Mouse (Mus musculus) right cerebral cortex, postnatal 4 days (tissue): Measurements from ENCODE around the gene Rab21.

Source experiments
- DNase-seq: peaks from one replicate; pipeline ENCODE4 v3.0.0-alpha.2; 2022

Gene Rab21

DNA sequence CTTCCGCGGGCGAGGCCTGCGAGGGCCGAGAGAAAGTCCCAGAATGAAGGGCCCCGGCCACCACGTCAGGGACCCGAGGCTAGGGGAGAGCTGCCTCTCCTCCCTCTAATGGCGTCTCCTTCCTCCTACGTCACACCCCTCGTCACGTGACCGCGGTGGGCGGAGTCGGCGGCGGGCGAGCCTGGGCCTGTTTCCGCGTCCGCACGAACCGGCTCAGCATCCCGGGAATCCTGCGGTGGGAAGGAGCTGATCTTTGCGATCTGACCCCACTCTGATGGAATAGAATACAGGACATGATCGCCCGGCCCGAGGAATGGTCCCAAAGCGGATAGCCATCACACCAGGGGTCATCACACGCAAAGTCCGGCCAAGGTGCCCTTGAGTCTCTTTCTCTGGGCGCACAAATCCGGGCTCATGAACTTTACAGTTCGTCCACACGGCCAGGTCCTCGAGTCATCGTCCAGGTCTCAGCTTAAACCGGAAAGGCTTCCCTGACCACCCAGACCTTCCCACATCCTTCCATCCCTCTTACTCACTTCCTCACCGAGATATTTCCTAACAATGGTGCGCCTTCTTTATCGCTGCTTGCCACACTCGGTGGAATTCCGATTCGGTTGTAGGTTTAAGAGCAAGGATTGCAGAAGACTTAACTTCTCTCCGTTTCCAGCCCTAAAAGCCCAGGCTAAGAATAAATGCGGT, at the start of gene Rab21:
TSS of gene Rab21 (minus strand) at position 122 of the 699 bp plus-strand sequence.
- DNase-seq = peak; percentile 99

DNA sequence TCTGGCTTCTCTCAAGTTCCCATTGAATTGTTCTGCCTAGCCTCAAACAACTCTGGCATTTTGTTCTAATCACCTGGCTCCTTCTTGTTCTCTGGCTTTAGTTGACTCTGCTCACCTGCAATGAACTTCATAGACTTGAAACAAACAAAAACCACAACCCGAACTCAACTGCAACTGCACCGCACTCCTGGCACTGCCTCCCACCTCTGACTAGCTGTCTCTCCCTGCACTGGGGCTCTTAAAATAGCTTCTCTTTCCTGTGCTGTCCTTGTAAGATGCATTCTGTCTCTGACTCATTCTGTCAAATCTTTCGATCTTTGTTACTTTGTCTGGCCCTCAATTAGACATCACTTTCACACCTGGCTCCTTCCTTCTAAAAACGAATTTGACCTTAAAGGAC, 47.8 kb upstream of the Rab21 start:
- no peak for DNase-seq

GRCm38 (mm10) chr10:115362623-115362964, 47.2 kb upstream of the Rab21 start:
- no peak for DNase-seq

DNA sequence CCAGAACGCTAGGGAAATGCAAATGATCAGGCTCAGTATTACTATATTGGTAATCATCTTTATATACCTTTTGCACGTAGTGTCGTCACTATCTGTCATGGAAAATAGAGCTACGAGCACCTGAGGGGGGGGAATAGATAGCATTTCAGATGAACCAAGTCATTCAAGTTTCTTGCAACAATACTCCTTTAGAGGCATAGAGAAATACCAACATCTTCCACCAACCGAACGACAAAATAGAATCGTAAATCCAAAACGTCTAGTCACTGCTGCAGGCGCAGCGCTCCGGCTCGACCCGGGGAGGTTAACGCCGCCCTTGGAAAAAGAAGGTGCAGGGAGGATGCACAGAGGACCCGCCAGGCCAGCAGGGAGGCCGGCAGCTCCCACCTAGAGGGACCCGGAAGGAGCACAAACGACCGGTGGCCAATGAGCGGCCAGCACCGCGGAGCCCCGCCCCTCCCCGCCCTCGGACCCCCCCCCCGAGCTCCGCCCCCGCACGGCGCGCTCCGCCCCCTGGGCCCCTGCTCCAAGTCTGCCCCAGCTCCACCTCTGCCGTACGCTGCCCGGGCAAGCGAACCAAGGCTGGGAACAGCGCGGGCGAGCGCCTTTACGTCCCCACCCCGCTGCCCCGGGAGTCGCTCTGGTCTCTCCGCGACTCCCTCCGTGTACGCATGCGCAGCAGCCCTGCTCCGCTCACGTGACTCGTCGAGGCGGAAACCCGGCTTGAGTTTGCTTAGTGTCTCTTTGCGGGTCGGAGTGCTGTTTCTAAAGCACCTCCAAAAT, 46.6 kb upstream of the Rab21 start, which contains the start of gene Tmem19:
TSS of gene Tmem19 (minus strand) at position 662 of the 783 bp plus-strand sequence.
- peak; percentile 97 for DNase-seq

GRCm38 (mm10) chr10:115359066-115359465, 43.7 kb upstream of the Rab21 start:
- DNase-seq = no peak

DNA sequence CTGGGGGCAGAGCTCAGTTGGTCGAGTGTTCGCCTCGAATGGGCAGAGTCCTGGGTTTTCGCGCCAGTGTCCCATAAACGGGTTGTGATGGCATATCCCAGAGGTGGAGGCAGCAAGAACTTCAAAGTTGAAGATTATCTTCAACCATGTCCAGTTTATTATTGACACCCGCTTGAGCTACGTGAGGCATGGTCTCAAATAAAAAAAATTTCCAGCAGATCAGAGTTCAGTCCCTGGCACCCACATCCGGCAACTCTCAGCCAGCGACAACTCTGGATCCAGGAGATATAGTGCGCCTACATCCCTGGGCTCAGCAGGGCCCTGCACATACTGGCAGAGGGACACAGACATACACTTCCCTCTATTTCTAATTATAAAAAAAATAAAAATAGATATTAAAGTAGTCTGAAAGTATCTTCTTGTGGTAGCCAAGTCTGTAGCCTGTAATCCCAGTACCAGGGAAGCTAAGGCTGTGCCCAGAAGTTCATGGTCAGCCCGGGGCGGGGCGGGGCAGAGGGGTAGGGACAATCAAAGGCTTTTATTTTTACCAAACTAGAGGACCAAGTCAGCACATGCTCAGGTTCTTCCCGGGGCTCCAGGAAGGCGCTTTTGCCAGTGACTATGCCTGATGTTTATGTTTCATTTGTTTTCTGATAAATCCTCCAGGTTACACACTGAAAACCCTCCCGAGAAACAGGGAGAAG, 43.0 kb upstream of the Rab21 start:
- no peak for DNase-seq

GRCm38 (mm10) chr10:115356106-115356505, 40.7 kb upstream of the Rab21 start:
- DNase-seq = no peak

DNA sequence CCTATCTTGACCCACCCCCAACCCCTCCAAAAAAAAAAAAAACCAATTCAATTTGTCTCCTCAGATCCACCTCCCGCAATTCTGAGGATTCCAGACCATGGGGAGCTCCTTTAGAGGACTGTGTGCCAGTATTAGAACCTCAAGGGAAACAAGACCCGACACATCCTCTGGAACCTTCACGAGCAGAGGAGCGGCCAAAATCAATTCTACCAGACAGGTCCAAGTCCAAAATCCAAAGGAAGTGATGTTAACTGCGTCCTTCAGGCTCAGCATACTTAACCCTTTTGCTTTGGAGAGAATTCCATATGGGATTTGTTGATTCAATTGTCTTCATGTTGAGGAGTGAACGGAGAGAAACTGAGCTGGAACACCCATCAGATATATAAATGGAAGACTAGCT, 39.6 kb upstream of the Rab21 start:
- DNase-seq = no peak

GRCm38 (mm10) chr10:115354553-115354952, 39.2 kb upstream of the Rab21 start:
- no peak for DNase-seq

DNA sequence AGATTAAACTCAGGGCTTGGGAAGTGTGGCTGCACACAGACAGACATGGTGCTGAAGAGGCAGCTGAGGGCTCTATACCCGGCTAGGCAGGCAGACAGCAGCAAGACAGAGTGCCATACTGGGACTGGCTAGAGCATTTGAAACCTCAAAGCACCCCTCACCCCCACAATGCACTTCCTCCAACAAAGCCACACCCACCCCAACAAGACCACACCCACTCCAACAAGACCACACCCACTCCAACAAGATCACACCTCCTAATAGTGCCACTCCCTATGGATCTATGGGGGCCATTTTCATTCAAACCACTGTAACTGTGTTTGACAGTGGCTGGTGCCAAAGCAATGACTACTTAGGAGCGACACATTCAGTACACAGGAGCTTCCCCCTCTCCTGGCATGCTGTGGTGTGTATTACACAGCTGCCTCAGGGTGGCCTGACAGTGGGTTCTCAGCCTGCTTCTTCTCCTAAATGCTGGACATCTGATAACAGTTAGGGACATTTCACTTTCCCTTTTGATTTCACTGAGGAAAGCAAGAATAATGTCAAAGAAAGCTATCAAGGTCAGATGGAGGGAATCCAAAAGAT, 35.5 kb upstream of the Rab21 start:
- no peak for DNase-seq

GRCm38 (mm10) chr10:115349509-115349908, 34.1 kb upstream of the Rab21 start:
- DNase-seq = no peak

DNA sequence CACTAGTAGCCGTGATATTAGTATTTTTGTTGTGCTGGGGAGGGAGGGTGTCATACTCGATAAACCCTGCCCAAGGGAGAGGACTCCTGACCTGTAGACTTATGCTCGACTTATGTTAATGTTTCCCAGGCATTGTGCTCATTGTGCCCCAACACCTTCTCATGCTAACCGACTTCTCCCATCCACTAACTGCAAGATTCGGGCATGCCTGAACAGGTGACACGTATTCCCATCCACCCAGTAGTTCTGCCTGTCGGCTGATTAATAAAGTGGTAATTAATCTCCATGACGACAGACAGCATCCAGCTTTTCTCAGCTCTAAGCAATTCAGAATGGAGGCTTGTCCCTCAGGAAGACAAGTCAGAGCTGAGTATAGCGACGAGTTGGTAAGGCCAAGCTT, 33.6 kb upstream of the Rab21 start:
- DNase-seq = no peak

- no peak for DNase-seq
Observed at GRCm38 (mm10) chr10:115348131-115348530, 32.7 kb upstream of the Rab21 start.

DNA sequence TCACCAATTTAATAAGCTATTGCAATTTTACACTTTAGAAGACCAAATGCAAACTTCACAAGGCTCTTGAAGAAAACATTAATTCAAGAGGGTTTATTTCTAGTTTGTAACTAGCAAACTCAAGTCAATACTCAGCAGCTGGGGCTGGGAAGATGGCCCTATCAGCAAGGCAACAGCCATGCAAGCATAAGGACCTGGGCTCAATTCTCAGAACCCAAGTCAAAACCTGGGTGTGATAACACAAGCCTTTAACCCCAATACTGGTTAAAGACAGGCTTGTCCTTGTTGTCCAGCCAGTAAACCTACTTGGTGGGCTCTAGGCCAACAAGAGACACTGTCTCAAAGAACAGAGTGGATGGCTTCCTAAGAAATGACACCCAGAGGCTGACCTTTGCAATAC, 31.1 kb upstream of the Rab21 start:
- DNase-seq = no peak

DNA sequence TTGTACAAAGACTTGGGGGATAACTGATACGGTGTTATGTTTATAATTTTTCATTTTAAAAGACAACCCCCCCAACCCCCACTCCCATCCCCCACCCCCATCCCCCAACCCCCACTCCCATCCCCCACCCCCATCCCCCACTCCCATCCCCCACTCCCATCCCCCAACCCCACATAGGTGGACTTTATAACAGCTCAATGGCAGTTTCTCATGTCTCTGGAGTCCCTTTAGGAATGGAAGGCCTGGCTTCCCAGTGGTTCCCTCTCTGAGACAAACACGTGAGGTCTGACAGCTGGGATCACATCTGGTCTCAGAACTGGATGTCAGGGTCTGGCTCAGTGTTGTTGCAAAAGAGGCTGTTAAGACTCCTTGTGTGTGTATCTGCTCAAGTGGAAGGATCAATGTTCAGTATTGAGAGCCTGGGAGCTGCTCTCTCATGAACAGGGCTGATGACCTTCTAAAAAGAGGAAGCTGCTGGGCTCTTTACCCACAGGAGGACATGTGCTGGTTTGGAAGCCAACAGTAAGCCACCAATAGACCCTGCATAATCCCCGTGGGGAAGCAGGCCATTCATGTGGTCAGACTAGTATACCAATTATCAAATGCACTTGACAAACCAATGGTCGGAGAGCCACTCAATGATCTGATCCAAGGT, 27.5 kb upstream of the Rab21 start:
- no peak for DNase-seq

DNA sequence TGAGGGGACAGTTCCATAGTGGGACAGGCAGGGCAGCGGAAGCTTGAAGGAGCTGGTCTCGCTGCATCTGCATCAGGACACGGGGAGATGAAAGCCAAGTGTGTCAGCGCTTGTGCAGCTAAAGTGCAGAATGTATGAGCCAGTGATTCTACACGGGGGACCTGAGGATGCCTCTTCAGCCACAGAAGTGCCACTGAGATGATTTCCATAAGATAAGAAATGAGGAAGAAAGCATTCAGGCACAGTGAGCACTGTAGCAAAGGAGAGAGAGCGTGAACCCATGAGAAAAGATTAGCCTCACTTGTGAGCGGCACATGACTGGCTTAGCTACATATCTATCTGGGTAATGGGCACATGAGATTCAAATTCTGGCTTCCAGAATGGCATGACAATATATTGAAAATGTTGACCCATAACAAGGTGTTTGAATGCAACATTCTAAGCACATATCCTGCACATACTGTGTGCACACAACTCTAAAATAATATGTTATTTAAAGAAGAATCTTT, 24.5 kb upstream of the Rab21 start:
- no peak for DNase-seq

GRCm38 (mm10) chr10:115336901-115337300, 21.5 kb upstream of the Rab21 start:
- DNase-seq = no peak

- DNase-seq = no peak
Observed at GRCm38 (mm10) chr10:115333528-115333927, 18.1 kb upstream of the Rab21 start.

GRCm38 (mm10) chr10:115332997-115333396, 17.6 kb upstream of the Rab21 start:
- DNase-seq = no peak

DNA sequence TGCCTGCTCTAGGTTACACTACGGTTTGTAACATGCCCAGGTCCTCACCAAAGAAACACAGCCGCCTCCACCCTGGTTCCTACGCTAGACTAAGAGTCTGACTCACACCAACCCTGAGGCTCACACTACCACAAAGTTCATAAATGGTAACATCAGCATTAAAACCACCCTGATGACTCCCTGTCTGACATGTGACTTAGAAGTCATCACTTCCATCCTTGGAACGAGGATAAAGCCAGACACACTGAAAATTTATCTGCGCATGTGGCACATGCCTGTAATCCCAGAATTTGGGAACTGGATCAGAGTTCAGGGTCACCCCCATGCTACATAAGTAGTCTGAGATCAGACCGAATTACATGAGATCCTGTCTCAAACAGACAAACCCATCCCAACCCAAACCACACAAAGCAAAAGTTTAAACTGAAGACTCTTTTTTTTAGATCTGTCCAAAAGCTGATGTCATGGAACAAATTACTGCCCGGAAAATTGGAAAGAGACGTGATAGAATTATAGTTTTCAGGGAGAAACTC, 17.1 kb upstream of the Rab21 start:
- DNase-seq = no peak

- DNase-seq = no peak
Observed at GRCm38 (mm10) chr10:115329010-115329530, 13.7 kb upstream of the Rab21 start.

- no peak for DNase-seq
Observed at GRCm38 (mm10) chr10:115328514-115328913, 13.1 kb upstream of the Rab21 start.
